Mouse (Mus musculus): ENCODE results near the gene Ufsp1.

Gene Ufsp1

GRCm38 (mm10) chr5:137294744-137295093 lies 290 bp downstream of the Ufsp1 start:
- CTCF ChIA-PET = no interaction called here

GRCm38 (mm10) chr5:137295296-137295695 lies 867 bp downstream of the Ufsp1 start:
- CTCF ChIA-PET = interaction anchor here (0.6 kb wide), 1 partner anchor 12 kb away, joined by 3 read pairs; the partner anchor contains the start of gene Srrt

GRCm38 (mm10) chr5:137295712-137296111 lies 1.3 kb downstream of the Ufsp1 start:
- CTCF ChIA-PET = interaction anchor here (0.6 kb wide), 1 partner anchor 12 kb away, joined by 3 read pairs; the partner anchor contains the start of gene Srrt

GRCm38 (mm10) chr5:137297126-137297525 lies 2.7 kb downstream of the Ufsp1 start:
- CTCF ChIA-PET = no interaction called here

- CTCF ChIA-PET = no interaction called here
Observed at GRCm38 (mm10) chr5:137299240-137299639, 4.8 kb downstream of the Ufsp1 start.

- CTCF ChIA-PET = no interaction called here
Observed at GRCm38 (mm10) chr5:137301253-137301652, 6.8 kb downstream of the Ufsp1 start.

- CTCF ChIA-PET = no interaction called here
Observed at GRCm38 (mm10) chr5:137303609-137304008, 9.2 kb downstream of the Ufsp1 start.

GRCm38 (mm10) chr5:137304165-137304564 lies 9.7 kb downstream of the Ufsp1 start:
- CTCF ChIA-PET = no interaction called here

GRCm38 (mm10) chr5:137304816-137305215 lies 10.4 kb downstream of the Ufsp1 start:
- CTCF ChIA-PET = interaction anchor here (1.0 kb wide), 1 partner anchor 17 kb away, joined by 3 read pairs; the partner anchor contains the start of gene Ache

- CTCF ChIA-PET = interaction anchor here (1.0 kb wide), 1 partner anchor 18 kb away, joined by 3 read pairs; the partner anchor contains the start of gene Ache
Observed at GRCm38 (mm10) chr5:137305822-137306221, 11.4 kb downstream of the Ufsp1 start.

- CTCF ChIA-PET = no interaction called here
Observed at GRCm38 (mm10) chr5:137306439-137307005, 12.1 kb downstream of the Ufsp1 start.

- CTCF ChIA-PET = interaction anchor here (0.6 to 1.5 kb wide), 3 partner anchors 12 to 205 kb away, joined by 3 to 4 read pairs (median 3); no protein-coding TSS in a partner anchor
Observed at GRCm38 (mm10) chr5:137307071-137307912, 12.9 kb downstream of the Ufsp1 start, which contains the start of gene Srrt. Gene Srrt, minus strand, starts transcription at chr5:137307674.

GRCm38 (mm10) chr5:137308356-137308755 lies 13.9 kb downstream of the Ufsp1 start:
- CTCF ChIA-PET = interaction anchor here (1.5 kb wide), 1 partner anchor 14 kb away, joined by 3 read pairs; no protein-coding TSS in a partner anchor

GRCm38 (mm10) chr5:137313466-137314192 lies 19.2 kb downstream of the Ufsp1 start:
- CTCF ChIA-PET = no interaction called here

GRCm38 (mm10) chr5:137314193-137315083 lies 20.0 kb downstream of the Ufsp1 start, which contains the start of gene Trip6:
Gene Trip6, minus strand, starts transcription at chr5:137314404.
- CTCF ChIA-PET = no interaction called here

- CTCF ChIA-PET = interaction anchor here (0.8 kb wide), 1 partner anchor 32 kb away, joined by 3 read pairs; no protein-coding TSS in a partner anchor
Observed at GRCm38 (mm10) chr5:137315084-137315903, 20.9 kb downstream of the Ufsp1 start.

- CTCF ChIA-PET = interaction anchor here (0.6 kb wide), 1 partner anchor 128 kb away, joined by 4 read pairs; no protein-coding TSS in a partner anchor
Observed at GRCm38 (mm10) chr5:137317361-137317760, 22.9 kb downstream of the Ufsp1 start.

- CTCF ChIA-PET = no interaction called here
Observed at GRCm38 (mm10) chr5:137318570-137318969, 24.1 kb downstream of the Ufsp1 start.

- CTCF ChIA-PET = no interaction called here
Observed at GRCm38 (mm10) chr5:137320996-137321395, 26.6 kb downstream of the Ufsp1 start.

GRCm38 (mm10) chr5:137330910-137331309 lies 36.5 kb downstream of the Ufsp1 start:
- CTCF ChIA-PET = interaction anchor here (0.6 kb wide), 1 partner anchor 130 kb away, joined by 4 read pairs; no protein-coding TSS in a partner anchor

All from spleen, embryonic (tissue).